Mouse (Mus musculus): ENCODE measurements around the gene Ankrd10. TPM values are rescaled to one million over a fixed set of nuclear protein-coding genes. Genes with fewer than 3 reads are reported as not detected.
"Not testable (repeated sequence)": the region's sequence is repeated elsewhere in the genome, so short reads cannot be mapped to it uniquely, and the experiment has no call there.

The Ankrd10 gene
- polyA plus RNA-seq, 1 experiment from 2014 or later = 60.3 TPM

DNA sequence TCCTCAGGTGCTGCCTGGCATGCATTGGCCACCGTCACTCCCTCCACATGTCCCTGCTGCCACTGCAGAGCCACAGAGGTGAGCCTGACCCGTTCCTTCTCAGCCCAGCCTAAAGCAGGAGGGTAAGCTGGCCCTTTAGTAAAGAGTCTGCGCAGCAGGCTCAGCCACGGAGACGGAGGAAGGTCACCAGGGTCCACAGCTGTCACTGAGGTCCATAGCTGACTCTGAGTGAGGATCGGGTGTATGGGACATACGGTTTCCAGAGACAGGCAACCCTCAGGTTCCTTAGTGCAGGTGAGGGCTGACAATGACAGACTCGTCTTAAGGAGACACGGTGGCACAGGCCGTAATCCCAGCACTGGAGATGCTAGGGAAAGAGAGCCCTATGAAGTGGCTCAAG, 63.6 kb downstream of the Ankrd10 start:
- no peak overlapping the region for H3K4me2 ChIP-seq
- H3K4me3 ChIP-seq (ENCODE audit: low read depth, low read length) = no peak overlapping the region
- no peaks in the 10 kb centered on the region for H3K9me3 ChIP-seq (replicated peaks; ENCODE audit: control insufficient read depth, low read length)
- peaks cover 7% of the 10 kb centered on the region for H3K4me1 ChIP-seq (ENCODE audit: control insufficient read depth, insufficient read depth, low read length)
- H3K9ac ChIP-seq (ENCODE audit: low read depth, low read length) = no peak overlapping the region
- 88% methylated on average over 10 of the region's 10 CpGs for WGBS (ENCODE audit: insufficient replicate concordance)
- ATAC-seq (replicated peaks; ENCODE audit: insufficient number of reproducible peaks, low FRiP score, low TSS enrichment) = no peak
- peaks cover 4% of the 10 kb centered on the region; the same call in 1 of the 2 replicates for H3K36me3 ChIP-seq (ENCODE audit: control insufficient read depth, insufficient read depth, low read length)
- H3K27ac ChIP-seq (ENCODE audit: low read depth, low read length) = no peak overlapping the region
- H3K27me3 ChIP-seq (ENCODE audit: control insufficient read depth, insufficient read depth, low read length) = no peaks in the 10 kb centered on the region

DNA sequence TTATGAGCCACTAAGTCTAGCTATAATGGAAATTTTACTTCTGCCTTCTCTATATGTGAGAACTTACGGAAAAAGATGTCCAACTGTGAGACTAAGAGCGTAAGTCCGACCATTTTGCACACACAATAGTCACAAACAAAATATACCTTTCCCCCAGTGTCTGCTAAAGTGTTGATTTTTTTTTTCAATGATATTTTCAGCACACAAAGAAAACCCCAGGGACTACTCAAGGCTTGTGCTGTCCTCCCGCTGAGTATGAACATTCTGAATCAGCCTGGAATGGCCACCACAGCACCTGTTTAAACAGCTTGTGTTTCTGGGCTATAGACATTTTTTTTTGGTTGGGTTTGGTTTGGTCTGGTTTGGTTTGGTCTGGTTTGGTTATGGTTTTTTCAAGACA, 64.8 kb downstream of the Ankrd10 start:
- no peaks in the 10 kb centered on the region for H3K27me3 ChIP-seq (ENCODE audit: control insufficient read depth, insufficient read depth, low read length)
- H3K4me1 ChIP-seq (ENCODE audit: control insufficient read depth, insufficient read depth, low read length) = peaks cover 7% of the 10 kb centered on the region
- H3K36me3 ChIP-seq (ENCODE audit: control insufficient read depth, insufficient read depth, low read length) = peaks cover 4% of the 10 kb centered on the region; the same call in 1 of the 2 replicates
- no peaks in the 10 kb centered on the region for H3K9me3 ChIP-seq (replicated peaks; ENCODE audit: control insufficient read depth, low read length)
- H3K27ac ChIP-seq (ENCODE audit: low read depth, low read length) = no peak overlapping the region
- WGBS (ENCODE audit: insufficient replicate concordance) = 93% methylated on average over 4 of the region's 4 CpGs
- no peak overlapping the region for H3K9ac ChIP-seq (ENCODE audit: low read depth, low read length)
- H3K4me3 ChIP-seq (ENCODE audit: low read depth, low read length) = no peak overlapping the region
- ATAC-seq (replicated peaks; ENCODE audit: insufficient number of reproducible peaks, low FRiP score, low TSS enrichment) = no peak
- H3K4me2 ChIP-seq = no peak overlapping the region

DNA sequence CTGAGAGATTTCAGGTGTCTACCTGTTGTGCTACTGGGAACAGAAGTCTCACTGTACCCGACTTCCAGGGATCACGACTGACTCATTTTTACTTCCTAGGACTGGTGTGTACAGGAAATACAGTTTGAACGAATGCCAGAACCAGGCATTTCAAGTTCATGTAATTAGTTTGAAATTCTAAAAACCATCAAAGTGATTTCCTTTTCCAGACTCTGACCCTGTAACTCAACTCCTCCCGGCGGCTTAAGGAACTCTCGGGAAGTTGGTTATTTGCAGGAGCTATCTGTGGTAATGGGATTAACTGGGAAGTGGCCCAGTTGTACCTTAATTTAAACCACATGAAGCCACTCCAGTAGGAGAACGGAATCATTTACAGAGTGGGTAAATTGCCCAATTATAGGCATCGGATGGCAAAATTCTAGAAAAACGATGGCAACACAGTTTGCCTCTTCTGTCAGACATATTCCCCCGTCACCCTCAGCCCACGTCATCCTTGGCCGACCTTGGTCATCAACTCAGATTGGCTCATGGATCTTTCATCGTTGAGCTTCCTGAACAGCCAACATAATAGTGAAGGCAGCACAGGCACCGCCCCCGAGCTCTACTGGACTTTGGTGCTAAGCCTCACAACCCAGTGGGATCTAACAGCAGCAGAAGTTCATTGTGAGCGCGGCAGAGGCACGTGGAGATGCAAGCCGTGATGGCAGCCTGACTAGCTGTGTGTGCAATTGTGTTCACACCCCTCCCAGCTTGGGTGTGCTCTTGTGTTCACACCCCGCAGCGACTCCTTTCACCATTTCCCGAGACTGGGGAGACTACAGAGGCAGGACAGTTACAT, 66.1 kb downstream of the Ankrd10 start:
- no peak overlapping the region for H3K27ac ChIP-seq (ENCODE audit: low read depth, low read length)
- 79% methylated on average over 22 of the region's 22 CpGs for WGBS (ENCODE audit: insufficient replicate concordance)
- H3K4me1 ChIP-seq (ENCODE audit: control insufficient read depth, insufficient read depth, low read length) = peaks cover 5% of the 10 kb centered on the region; the same call in 1 of the 2 replicates
- ATAC-seq (replicated peaks; ENCODE audit: insufficient number of reproducible peaks, low FRiP score, low TSS enrichment) = no peak
- H3K36me3 ChIP-seq (ENCODE audit: control insufficient read depth, insufficient read depth, low read length) = peaks cover 6% of the 10 kb centered on the region
- H3K4me3 ChIP-seq (ENCODE audit: low read depth, low read length) = no peak overlapping the region
- 0 out of 2 replicates have a peak, but pooled peaks cover 1% of the 10 kb centered on the region for H3K9me3 ChIP-seq (replicated peaks; ENCODE audit: control insufficient read depth, low read length)
- no peaks in the 10 kb centered on the region for H3K27me3 ChIP-seq (ENCODE audit: control insufficient read depth, insufficient read depth, low read length)
- no peak overlapping the region for H3K9ac ChIP-seq (ENCODE audit: low read depth, low read length)
- no peak overlapping the region for H3K4me2 ChIP-seq

DNA sequence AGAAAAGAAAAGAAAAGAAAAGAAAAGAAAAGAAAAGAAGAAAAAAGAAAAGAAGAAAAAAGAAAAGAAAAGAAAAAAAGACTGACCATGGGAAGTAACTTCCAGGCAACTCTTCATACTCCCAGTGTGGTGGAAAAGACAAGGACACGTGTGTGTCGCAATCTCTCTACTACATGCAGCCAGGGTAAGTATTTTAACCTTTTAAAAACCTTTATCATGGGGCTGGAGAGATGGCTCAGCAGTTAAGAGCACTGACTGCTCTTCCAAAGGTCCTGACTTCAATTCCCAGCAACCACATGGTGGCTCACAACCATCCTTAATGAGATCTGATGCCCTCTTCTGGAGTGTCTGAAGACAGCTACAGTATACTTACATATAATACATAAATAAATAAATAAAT, 67.4 kb downstream of the Ankrd10 start:
- not testable (repeated sequence) for ATAC-seq (replicated peaks; ENCODE audit: insufficient number of reproducible peaks, low FRiP score, low TSS enrichment); H3K4me1 ChIP-seq (ENCODE audit: control insufficient read depth, insufficient read depth, low read length); H3K4me3 ChIP-seq (ENCODE audit: low read depth, low read length); H3K27me3 ChIP-seq (ENCODE audit: control insufficient read depth, insufficient read depth, low read length); H3K4me2 ChIP-seq; H3K9me3 ChIP-seq (replicated peaks; ENCODE audit: control insufficient read depth, low read length); H3K27ac ChIP-seq (ENCODE audit: low read depth, low read length); H3K9ac ChIP-seq (ENCODE audit: low read depth, low read length)
- 89% methylated on average over 2 of the region's 2 CpGs for WGBS (ENCODE audit: insufficient replicate concordance)
- H3K36me3 ChIP-seq (ENCODE audit: control insufficient read depth, insufficient read depth, low read length) = peaks cover 18% of the 10 kb centered on the region

DNA sequence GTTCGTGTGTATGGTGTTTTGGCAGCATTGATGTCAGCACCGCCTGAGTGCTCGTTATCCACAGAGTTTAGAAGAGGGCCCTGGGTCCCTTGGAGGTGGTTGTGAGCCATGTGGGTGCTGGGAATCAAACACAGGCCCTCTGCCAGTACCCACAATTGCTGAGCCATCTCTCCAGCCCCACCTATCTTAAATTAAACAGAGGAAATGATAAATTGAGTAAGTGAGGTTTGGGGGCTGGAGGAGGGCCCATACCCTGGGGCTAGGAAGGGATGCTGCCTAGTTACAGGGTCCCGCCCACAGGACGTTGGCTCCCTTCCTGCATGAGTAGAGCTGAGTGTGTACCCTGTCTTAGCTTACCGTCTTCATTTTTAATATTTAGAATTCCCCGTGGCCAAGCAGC, 70.8 kb downstream of the Ankrd10 start:
- peaks cover 25% of the 10 kb centered on the region for H3K36me3 ChIP-seq (ENCODE audit: control insufficient read depth, insufficient read depth, low read length)
- H3K4me2 ChIP-seq = no peak overlapping the region
- H3K4me1 ChIP-seq (ENCODE audit: control insufficient read depth, insufficient read depth, low read length) = 0 out of 2 replicates have a peak, but pooled peaks cover 5% of the 10 kb centered on the region
- no peak overlapping the region for H3K27ac ChIP-seq (ENCODE audit: low read depth, low read length)
- 0 out of 2 replicates have a peak, but pooled peaks cover 2% of the 10 kb centered on the region for H3K9me3 ChIP-seq (replicated peaks; ENCODE audit: control insufficient read depth, low read length)
- H3K4me3 ChIP-seq (ENCODE audit: low read depth, low read length) = no peak overlapping the region
- no peak for ATAC-seq (replicated peaks; ENCODE audit: insufficient number of reproducible peaks, low FRiP score, low TSS enrichment)
- no peak overlapping the region for H3K9ac ChIP-seq (ENCODE audit: low read depth, low read length)
- no peaks in the 10 kb centered on the region for H3K27me3 ChIP-seq (ENCODE audit: control insufficient read depth, insufficient read depth, low read length)
- 95% methylated on average over 7 of the region's 7 CpGs for WGBS (ENCODE audit: insufficient replicate concordance)

DNA sequence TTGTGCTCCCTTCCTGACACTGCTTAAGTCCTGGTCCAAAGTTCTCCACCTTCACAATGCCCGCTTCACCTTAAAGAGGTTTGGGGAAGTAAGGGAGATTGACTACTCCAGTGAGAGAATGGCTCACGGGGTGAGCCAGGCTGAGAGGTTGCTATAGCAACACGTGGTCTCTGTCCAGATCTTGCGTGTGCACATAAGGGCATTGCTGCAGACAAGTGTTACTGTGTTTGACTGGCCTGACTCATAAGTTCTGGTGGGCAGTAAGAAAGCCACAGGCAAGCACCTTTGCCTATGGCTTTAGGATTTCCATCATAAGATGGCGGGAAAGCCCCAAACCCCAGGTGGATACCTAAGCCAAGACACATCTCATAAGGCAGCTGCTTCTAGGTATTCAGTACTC, 71.3 kb downstream of the Ankrd10 start:
- no peak overlapping the region for H3K4me2 ChIP-seq
- no peak overlapping the region for H3K27ac ChIP-seq (ENCODE audit: low read depth, low read length)
- peaks cover 25% of the 10 kb centered on the region for H3K36me3 ChIP-seq (ENCODE audit: control insufficient read depth, insufficient read depth, low read length)
- H3K9ac ChIP-seq (ENCODE audit: low read depth, low read length) = no peak overlapping the region
- no peak overlapping the region for H3K4me3 ChIP-seq (ENCODE audit: low read depth, low read length)
- H3K4me1 ChIP-seq (ENCODE audit: control insufficient read depth, insufficient read depth, low read length) = peaks cover 7% of the 10 kb centered on the region
- no peaks in the 10 kb centered on the region for H3K27me3 ChIP-seq (ENCODE audit: control insufficient read depth, insufficient read depth, low read length)
- ATAC-seq (replicated peaks; ENCODE audit: insufficient number of reproducible peaks, low FRiP score, low TSS enrichment) = no peak
- 0 out of 2 replicates have a peak, but pooled peaks cover 2% of the 10 kb centered on the region for H3K9me3 ChIP-seq (replicated peaks; ENCODE audit: control insufficient read depth, low read length)
- WGBS (ENCODE audit: insufficient replicate concordance) = 88% methylated on average over 5 of the region's 5 CpGs

Small RNAs within 50 kb of the gene (microRNA-seq; reads per million reads assigned to microRNA genes)
- 0.61 reads per million for gene Mir7238 (ENCODE audit: borderline number of aligned reads)

Other genes with a start within 250 kb of the Ankrd10 start
- gene Rab20, start 157.0 kb downstream of the Ankrd10 start, polyA plus RNA-seq (2014; fragmentation: Nextera tagmentation; extraction: Ambion mirVana) = 20.9 and 25.4 TPM in 2 replicates
- gene Naxd, start 138.3 kb downstream of the Ankrd10 start, polyA plus RNA-seq (2014; fragmentation: Nextera tagmentation; extraction: Ambion mirVana) = 72.0 and 75.8 TPM in 2 replicates
- gene Cars2, start 85.0 kb downstream of the Ankrd10 start, polyA plus RNA-seq (2014; fragmentation: Nextera tagmentation; extraction: Ambion mirVana) = 22.9 and 25.7 TPM in 2 replicates
- gene Ing1, start 80.2 kb downstream of the Ankrd10 start, polyA plus RNA-seq (2014; fragmentation: Nextera tagmentation; extraction: Ambion mirVana) = 29.3 and 29.8 TPM in 2 replicates
- not detected in 2 replicates for gene 1700016D06Rik, start 65.3 kb upstream of the Ankrd10 start, polyA plus RNA-seq (2014; fragmentation: Nextera tagmentation; extraction: Ambion mirVana)
- gene Arhgef7, start 92.0 kb upstream of the Ankrd10 start, polyA plus RNA-seq (2014; fragmentation: Nextera tagmentation; extraction: Ambion mirVana) = 46.4 and 53.2 TPM in 2 replicates
- 0.63 TPM in 1 of 2 replicates, not detected in the other for gene Tex29, start 204.7 kb upstream of the Ankrd10 start, polyA plus RNA-seq (2014; fragmentation: Nextera tagmentation; extraction: Ambion mirVana)